Mouse (Mus musculus): ENCODE data around the gene Cep295nl. TPM values are rescaled to one million over a fixed set of nuclear protein-coding genes. Genes with fewer than 3 reads are reported as not detected.

Cep295nl gene
- polyA plus RNA-seq, 1 experiment from 2014 or later = 0.43 TPM

GRCm38 (mm10) chr11:118328947-118329346 is 13.4 kb downstream of the Cep295nl start:
- peaks cover 15% of the 10 kb centered on the region; the same call in 1 of the 2 replicates for H3K36me3 ChIP-seq
- no peak for ATAC-seq (ENCODE audit: low FRiP score, low read depth)
- 96% methylated on average over 5 of the region's 5 CpGs for WGBS
- no peaks in the 10 kb centered on the region for H3K9me3 ChIP-seq
- H3K27ac ChIP-seq = no peak overlapping the region
- no peak overlapping the region for H3K9ac ChIP-seq
- H3K4me2 ChIP-seq (replicated peaks) = no peak overlapping the region
- H3K4me1 ChIP-seq = peaks cover 16% of the 10 kb centered on the region
- H3K4me3 ChIP-seq = no peak overlapping the region
- H3K27me3 ChIP-seq (replicated peaks) = no peaks in the 10 kb centered on the region

GRCm38 (mm10) chr11:118328511-118328910 is 13.8 kb downstream of the Cep295nl start:
- WGBS = 96% methylated on average over 6 of the region's 6 CpGs
- Histone ChIP-seq H3K27me3 (replicated peaks) (no peaks in the 10 kb centered on the region), H3K4me2 (replicated peaks) (no peak overlapping the region), H3K4me3 (no peak overlapping the region), H3K9ac (no peak overlapping the region), H3K36me3 (peaks cover 14% of the 10 kb centered on the region; the same call in 1 of the 2 replicates), H3K4me1 (peaks cover 16% of the 10 kb centered on the region), H3K27ac (no peak overlapping the region), H3K9me3 (no peaks in the 10 kb centered on the region)
- ATAC-seq (ENCODE audit: low FRiP score, low read depth) = no peak

- Histone ChIP-seq H3K9me3 (no peaks in the 10 kb centered on the region), H3K4me3 (no peak overlapping the region), H3K9ac (0 out of 2 replicates have a peak overlapping the region, but pooled peaks have one; percentile 17), H3K27ac (peak overlapping the region; percentile 37; the same call in 1 of the 2 replicates), H3K36me3 (peaks cover 7% of the 10 kb centered on the region; the same call in 1 of the 2 replicates), H3K4me1 (peaks cover 16% of the 10 kb centered on the region), H3K27me3 (replicated peaks) (no peaks in the 10 kb centered on the region), H3K4me2 (replicated peaks) (no peak overlapping the region)
- WGBS = 82% methylated on average over 24 of the region's 24 CpGs
- ATAC-seq (ENCODE audit: low FRiP score, low read depth) = peak; percentile 53; the same call in 1 of the 2 replicates
These were observed 15.0 kb downstream of the Cep295nl start for GRCm38 (mm10) chr11:118326991-118327971.

DNA sequence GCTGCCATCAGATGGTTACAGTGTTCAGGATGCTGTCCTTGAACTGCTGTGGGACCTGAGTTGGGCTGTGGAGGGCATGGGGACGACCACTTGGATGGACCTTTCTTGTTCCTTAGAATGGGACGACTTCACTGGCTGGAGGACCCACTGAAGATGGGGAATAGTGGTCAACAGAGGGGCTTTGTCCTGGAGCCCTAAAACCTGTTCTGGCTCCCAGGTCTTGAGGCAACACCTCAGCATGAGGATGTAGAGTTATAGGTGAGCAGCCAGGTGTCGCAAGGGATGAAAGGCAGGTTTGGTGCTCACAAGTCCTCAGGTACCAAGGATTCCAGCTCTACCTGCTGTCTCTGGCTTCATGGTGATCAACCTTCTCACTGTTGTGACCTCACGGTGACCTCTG is 15.8 kb downstream of the Cep295nl start:
- Histone ChIP-seq H3K27ac (no peak overlapping the region), H3K36me3 (peaks cover 7% of the 10 kb centered on the region; the same call in 1 of the 2 replicates), H3K27me3 (replicated peaks) (no peaks in the 10 kb centered on the region), H3K4me1 (peaks cover 23% of the 10 kb centered on the region), H3K4me3 (no peak overlapping the region), H3K9me3 (no peaks in the 10 kb centered on the region), H3K9ac (no peak overlapping the region), H3K4me2 (replicated peaks) (no peak overlapping the region)
- no peak for ATAC-seq (ENCODE audit: low FRiP score, low read depth)
- 95% methylated on average over 4 of the region's 4 CpGs for WGBS

GRCm38 (mm10) chr11:118324541-118324940 is 17.8 kb downstream of the Cep295nl start:
- Histone ChIP-seq H3K4me3 (no peak overlapping the region), H3K9ac (no peak overlapping the region), H3K36me3 (peaks cover 1% of the 10 kb centered on the region; the same call in 1 of the 2 replicates), H3K27me3 (replicated peaks) (no peaks in the 10 kb centered on the region), H3K4me2 (replicated peaks) (no peak overlapping the region), H3K27ac (no peak overlapping the region), H3K4me1 (peaks cover 23% of the 10 kb centered on the region), H3K9me3 (no peaks in the 10 kb centered on the region)
- ATAC-seq (ENCODE audit: low FRiP score, low read depth) = no peak
- WGBS = 83% methylated on average over 5 of the region's 5 CpGs

GRCm38 (mm10) chr11:118323974-118324373 is 18.3 kb downstream of the Cep295nl start:
- WGBS = 89% methylated on average over 5 of the region's 5 CpGs
- peaks cover 23% of the 10 kb centered on the region for H3K4me1 ChIP-seq

DNA sequence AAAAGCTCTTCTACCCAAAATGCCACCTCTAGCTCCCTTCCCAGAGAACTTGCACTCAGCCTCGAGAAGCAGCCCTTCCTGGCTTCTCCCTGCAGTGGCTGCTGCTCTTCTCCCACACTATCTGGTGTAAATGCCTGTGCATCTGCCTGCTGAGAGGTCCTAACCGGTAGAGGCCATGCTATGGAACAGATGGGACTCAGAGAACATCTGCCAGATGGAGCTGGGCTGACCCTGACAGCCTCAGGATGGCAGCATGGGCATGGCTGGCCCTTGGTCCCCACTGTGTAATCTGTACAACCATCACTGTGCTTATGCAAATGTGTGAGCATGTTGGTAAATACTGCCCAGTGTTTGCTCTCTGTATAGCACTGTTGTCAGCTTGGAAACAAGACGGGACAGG is 19.7 kb downstream of the Cep295nl start:
- Histone ChIP-seq H3K4me3 (no peak overlapping the region), H3K27ac (no peak overlapping the region), H3K9ac (no peak overlapping the region), H3K27me3 (replicated peaks) (no peaks in the 10 kb centered on the region), H3K4me2 (replicated peaks) (no peak overlapping the region), H3K36me3 (peaks cover 11% of the 10 kb centered on the region), H3K4me1 (peaks cover 18% of the 10 kb centered on the region), H3K9me3 (no peaks in the 10 kb centered on the region)
- ATAC-seq (ENCODE audit: low FRiP score, low read depth) = no peak
- 52% methylated on average over 3 of the region's 3 CpGs for WGBS

More at GRCm38 (mm10) chr11:118323974-118324373, 18.3 kb downstream of the Cep295nl start:
- Histone ChIP-seq H3K9ac (no peak overlapping the region), H3K4me3 (no peak overlapping the region), H3K36me3 (peaks cover 7% of the 10 kb centered on the region), H3K27ac (no peak overlapping the region), H3K27me3 (replicated peaks) (no peaks in the 10 kb centered on the region), H3K4me2 (replicated peaks) (no peak overlapping the region), H3K9me3 (no peaks in the 10 kb centered on the region)
- ATAC-seq (ENCODE audit: low FRiP score, low read depth) = no peak

DNA sequence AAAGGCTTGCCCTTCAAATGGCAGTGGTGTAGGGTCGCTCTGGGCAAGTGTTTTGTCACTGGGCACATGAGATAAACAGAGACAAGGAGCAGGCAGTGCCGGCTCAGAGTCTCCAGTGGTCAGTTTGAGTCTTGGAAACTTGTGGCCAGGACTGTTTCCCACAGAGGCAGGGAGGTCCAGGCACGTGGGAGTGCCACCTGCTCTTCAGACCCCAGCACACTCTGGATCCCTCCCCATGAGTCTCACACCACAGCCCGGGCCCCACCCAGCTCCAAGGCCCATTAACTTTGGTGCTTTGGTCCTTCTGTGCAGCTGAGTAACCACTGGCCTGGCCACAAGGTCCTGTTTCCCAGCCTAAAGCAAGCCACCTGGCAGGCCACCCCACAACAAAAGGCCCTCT is 20.3 kb downstream of the Cep295nl start:
- Histone ChIP-seq H3K4me1 (peaks cover 11% of the 10 kb centered on the region), H3K9me3 (no peaks in the 10 kb centered on the region), H3K36me3 (peaks cover 11% of the 10 kb centered on the region), H3K4me3 (no peak overlapping the region), H3K4me2 (replicated peaks) (no peak overlapping the region), H3K27me3 (replicated peaks) (no peaks in the 10 kb centered on the region), H3K9ac (no peak overlapping the region), H3K27ac (no peak overlapping the region)
- no peak for ATAC-seq (ENCODE audit: low FRiP score, low read depth)
- 64% methylated on average over 4 of the region's 4 CpGs for WGBS

DNA sequence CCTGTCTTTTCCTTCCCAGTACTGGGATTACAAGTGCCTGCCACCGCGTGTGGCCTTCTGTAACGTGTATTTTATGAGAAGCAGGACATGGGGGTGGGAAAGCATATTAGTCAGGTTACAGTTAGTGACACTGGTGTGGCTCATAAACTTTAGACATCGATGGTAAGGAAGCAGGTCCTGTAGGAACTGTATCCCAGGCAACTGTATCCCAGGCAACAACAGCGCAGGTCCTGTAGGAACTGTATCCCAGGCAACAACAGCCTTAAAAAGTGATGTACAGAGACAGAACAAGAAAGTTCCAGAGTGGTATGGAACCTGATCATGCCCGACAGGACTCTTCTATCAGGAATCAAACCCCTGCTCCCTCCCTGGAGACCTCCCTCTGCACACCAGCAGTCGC is 20.8 kb downstream of the Cep295nl start:
- H3K36me3 ChIP-seq = peaks cover 11% of the 10 kb centered on the region
- ATAC-seq (ENCODE audit: low FRiP score, low read depth) = no peak
- 69% methylated on average over 7 of the region's 7 CpGs for WGBS
- no peak overlapping the region for H3K4me2 ChIP-seq (replicated peaks)
- H3K4me1 ChIP-seq = peaks cover 9% of the 10 kb centered on the region
- H3K9ac ChIP-seq = no peak overlapping the region
- no peak overlapping the region for H3K4me3 ChIP-seq
- H3K9me3 ChIP-seq = no peaks in the 10 kb centered on the region
- H3K27me3 ChIP-seq (replicated peaks) = no peaks in the 10 kb centered on the region
- no peak overlapping the region for H3K27ac ChIP-seq

DNA sequence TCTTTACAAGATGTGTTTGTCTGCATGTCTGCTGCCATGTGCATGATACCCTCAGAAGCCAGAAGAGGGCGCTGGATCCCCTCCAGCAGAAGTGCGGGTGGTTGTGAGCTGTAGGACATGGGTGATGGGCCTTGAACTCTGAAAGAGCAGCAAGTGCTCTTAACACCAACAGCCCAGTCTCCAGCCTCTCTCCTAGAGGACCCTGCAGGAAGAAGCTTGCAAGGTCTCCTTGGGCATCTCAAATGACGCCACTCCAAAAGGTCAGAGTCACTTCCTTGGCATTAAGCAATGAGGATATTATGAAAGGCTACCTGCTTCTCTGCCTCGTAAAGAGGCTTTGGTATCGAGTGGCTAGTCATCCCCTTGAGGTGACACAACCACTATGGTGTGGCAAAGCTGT is 23.6 kb downstream of the Cep295nl start:
- no peak overlapping the region for H3K4me3 ChIP-seq
- peaks cover 17% of the 10 kb centered on the region for H3K36me3 ChIP-seq
- no peak overlapping the region for H3K4me2 ChIP-seq (replicated peaks)
- no peak for ATAC-seq (ENCODE audit: low FRiP score, low read depth)
- H3K27me3 ChIP-seq (replicated peaks) = no peaks in the 10 kb centered on the region
- H3K4me1 ChIP-seq = peaks cover 6% of the 10 kb centered on the region
- no peaks in the 10 kb centered on the region for H3K9me3 ChIP-seq
- no peak overlapping the region for H3K27ac ChIP-seq
- WGBS = 69% methylated on average over 5 of the region's 5 CpGs
- H3K9ac ChIP-seq = no peak overlapping the region

DNA sequence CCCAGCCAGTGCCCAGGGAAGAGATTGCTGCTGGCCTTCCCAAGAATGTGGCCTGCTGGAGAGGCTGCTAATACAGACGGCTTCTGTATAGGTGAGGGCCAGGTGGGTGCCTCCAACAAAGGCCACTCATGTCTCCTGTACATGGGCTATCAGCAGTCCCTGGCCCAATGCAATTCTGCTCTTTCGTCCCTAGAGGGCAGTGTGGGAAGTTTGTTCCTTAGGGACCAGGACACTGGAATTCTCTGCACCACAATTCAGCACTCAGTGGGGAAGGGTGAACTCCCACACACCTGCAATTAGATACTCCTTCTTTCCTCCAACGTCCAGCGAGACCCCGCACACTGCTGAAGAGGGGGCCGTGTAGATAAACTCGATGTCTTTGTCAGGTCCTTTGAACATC is 25.2 kb downstream of the Cep295nl start:
- H3K36me3 ChIP-seq = peaks cover 17% of the 10 kb centered on the region
- 23% methylated on average over 7 of the region's 7 CpGs for WGBS
- H3K27ac ChIP-seq = no peak overlapping the region
- no peak for ATAC-seq (ENCODE audit: low FRiP score, low read depth)
- H3K4me3 ChIP-seq = no peak overlapping the region
- H3K9me3 ChIP-seq = no peaks in the 10 kb centered on the region
- H3K4me1 ChIP-seq = peaks cover 6% of the 10 kb centered on the region
- H3K4me2 ChIP-seq (replicated peaks) = no peak overlapping the region
- H3K27me3 ChIP-seq (replicated peaks) = no peaks in the 10 kb centered on the region
- H3K9ac ChIP-seq = no peak overlapping the region

GRCm38 (mm10) chr11:118316231-118316806 is 26.0 kb downstream of the Cep295nl start:
- ATAC-seq (ENCODE audit: low FRiP score, low read depth) = no peak

More at GRCm38 (mm10) chr11:118316231-118316806, 26.0 kb downstream of the Cep295nl start:
- H3K4me1 ChIP-seq = no peaks in the 10 kb centered on the region
- peaks cover 20% of the 10 kb centered on the region for H3K36me3 ChIP-seq
- H3K27ac ChIP-seq = no peak overlapping the region
- H3K9ac ChIP-seq = 0 out of 2 replicates have a peak overlapping the region, but pooled peaks have one; percentile 17
- no peaks in the 10 kb centered on the region for H3K9me3 ChIP-seq
- 90% methylated on average over 8 of the region's 8 CpGs for WGBS
- H3K27me3 ChIP-seq (replicated peaks) = no peaks in the 10 kb centered on the region
- H3K4me3 ChIP-seq = no peak overlapping the region
- no peak overlapping the region for H3K4me2 ChIP-seq (replicated peaks)
